Mouse (Mus musculus): ENCODE measurements around the gene Ablim1. TPM values are rescaled to one million over a fixed set of nuclear protein-coding genes. Genes with fewer than 3 reads are reported as not detected.
A peak's percentile ranks its signal among the peaks of the same experiment; 100 is the strongest.

Gene Ablim1
- total and polyA plus RNA-seq, 3 experiments: 101 to 454 (median 418) TPM

DNA sequence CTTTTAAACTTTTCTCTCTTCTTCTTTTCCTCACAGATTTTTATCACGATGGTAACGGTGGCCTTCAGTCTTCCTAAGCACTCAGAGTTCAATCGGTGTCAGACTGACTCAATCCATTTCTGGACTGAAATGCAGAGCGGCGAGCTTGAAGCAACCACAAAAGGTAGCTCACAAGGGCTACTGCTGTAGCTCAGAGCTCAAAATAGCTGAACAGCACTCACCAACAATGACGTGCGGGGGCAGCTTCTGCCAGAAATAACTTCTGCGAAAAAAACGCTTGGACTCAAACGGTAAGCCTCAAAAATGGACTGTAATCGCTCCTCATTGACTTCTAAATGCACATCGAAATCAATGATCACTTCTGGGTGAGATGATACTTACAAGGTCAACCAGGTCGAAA, 151.4 kb downstream of the Ablim1 start:
- TF ChIP-seq CTCF (IDR thresholded peaks at IDR 0.05) (no peak), POLR2A (IDR thresholded peaks at IDR 0.05; ENCODE audit: insufficient read depth, low read depth, low read length) (peak; percentile 33; the same call in 1 of the 2 replicates), EP300 (IDR thresholded peaks at IDR 0.05; ENCODE audit: insufficient read depth, low read depth, low read length) (peak; percentile 73; the same call in 1 of the 2 replicates)
- intact Hi-C loops (cut with DNase I): loop anchor here (5.0 kb wide), 1 partner anchor 99 kb away; no protein-coding TSS in a partner anchor

DNA sequence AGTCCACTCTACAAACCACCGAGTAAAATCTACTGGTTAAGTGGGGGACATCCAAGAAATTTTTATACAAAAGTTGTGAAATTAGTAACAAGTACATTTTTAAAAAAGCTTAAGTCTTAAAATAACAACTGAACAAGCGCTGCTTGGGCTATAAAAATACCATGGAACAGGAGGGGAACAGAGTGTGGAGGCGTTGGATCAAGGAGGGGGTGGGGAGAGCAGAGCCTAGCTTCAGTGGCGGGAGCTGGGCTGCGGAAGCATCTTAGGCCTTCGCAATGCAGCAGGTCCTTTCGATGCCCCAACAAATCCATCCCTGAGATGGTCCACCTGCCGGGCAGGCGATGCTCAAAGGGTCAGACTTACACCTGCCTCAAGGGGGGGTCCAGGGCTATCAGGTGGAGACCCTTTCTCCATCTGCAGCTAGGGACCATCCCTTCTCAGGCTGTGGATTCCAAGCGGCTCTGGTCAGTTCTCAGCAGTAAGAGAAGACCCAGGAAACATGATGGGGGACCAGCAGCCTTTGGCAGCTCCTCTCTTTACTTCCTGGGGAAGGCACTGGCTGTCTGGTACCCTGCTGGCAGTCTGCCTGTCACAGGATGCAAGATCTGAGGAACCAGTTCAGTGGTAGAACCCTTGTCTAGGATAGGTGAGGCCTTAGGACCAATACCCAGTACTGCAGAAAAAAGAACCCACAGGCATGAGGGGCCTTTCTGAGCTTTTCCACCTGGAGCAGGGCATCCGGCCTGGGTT, 152.6 kb downstream of the Ablim1 start:
- Histone ChIP-seq H3K27ac (peak overlapping the region; percentile 96), H3K4me3 (no peak overlapping the region), H3K4me1 (ENCODE audit: control insufficient read depth, insufficient read depth, low read length) (peaks cover 26% of the 10 kb centered on the region), H3K9ac (ENCODE audit: low read depth, low read length) (no peak overlapping the region; the same call in 1 of the 2 replicates), H3K36me3 (ENCODE audit: control insufficient read depth, insufficient read depth, low read length) (peaks cover 14% of the 10 kb centered on the region), H3K27me3 (ENCODE audit: control insufficient read depth, insufficient read depth, low read length) (no peaks in the 10 kb centered on the region), H3K79me2 (replicated peaks; ENCODE audit: control insufficient read depth, insufficient read depth, low read length) (no peaks in the 10 kb centered on the region; the same call in none of the 2 replicates)
- TF ChIP-seq CTCF (IDR thresholded peaks at IDR 0.05) (no peak), EP300 (IDR thresholded peaks at IDR 0.05; ENCODE audit: insufficient read depth, low read depth, low read length) (no peak), POLR2A (IDR thresholded peaks at IDR 0.05; ENCODE audit: insufficient read depth, low read depth, low read length) (no peak)
- intact Hi-C loops (cut with DNase I): loop anchor here (1.0 to 5.0 kb wide), 3 partner anchors 34 to 165 kb away; no protein-coding TSS in a partner anchor
- peak in 1 of 2 experiments; percentile 43 for DNase-seq
- 51% methylated on average over 11 of the region's 11 CpGs for WGBS

More for the DNA sequence above, 151.4 kb downstream of the Ablim1 start:
- Histone ChIP-seq H3K79me2 (replicated peaks; ENCODE audit: control insufficient read depth, insufficient read depth, low read length) (no peaks in the 10 kb centered on the region; the same call in none of the 2 replicates), H3K27ac (peak overlapping the region; percentile 96), H3K4me1 (ENCODE audit: control insufficient read depth, insufficient read depth, low read length) (peaks cover 25% of the 10 kb centered on the region), H3K36me3 (ENCODE audit: control insufficient read depth, insufficient read depth, low read length) (peaks cover 22% of the 10 kb centered on the region), H3K9ac (ENCODE audit: low read depth, low read length) (peak overlapping the region; percentile 58; the same call in 1 of the 2 replicates), H3K27me3 (ENCODE audit: control insufficient read depth, insufficient read depth, low read length) (no peaks in the 10 kb centered on the region), H3K4me3 (no peak overlapping the region)
- WGBS: 25% methylated on average over 13 of the region's 13 CpGs
- peak; percentile 55 to 75 for DNase-seq

DNA sequence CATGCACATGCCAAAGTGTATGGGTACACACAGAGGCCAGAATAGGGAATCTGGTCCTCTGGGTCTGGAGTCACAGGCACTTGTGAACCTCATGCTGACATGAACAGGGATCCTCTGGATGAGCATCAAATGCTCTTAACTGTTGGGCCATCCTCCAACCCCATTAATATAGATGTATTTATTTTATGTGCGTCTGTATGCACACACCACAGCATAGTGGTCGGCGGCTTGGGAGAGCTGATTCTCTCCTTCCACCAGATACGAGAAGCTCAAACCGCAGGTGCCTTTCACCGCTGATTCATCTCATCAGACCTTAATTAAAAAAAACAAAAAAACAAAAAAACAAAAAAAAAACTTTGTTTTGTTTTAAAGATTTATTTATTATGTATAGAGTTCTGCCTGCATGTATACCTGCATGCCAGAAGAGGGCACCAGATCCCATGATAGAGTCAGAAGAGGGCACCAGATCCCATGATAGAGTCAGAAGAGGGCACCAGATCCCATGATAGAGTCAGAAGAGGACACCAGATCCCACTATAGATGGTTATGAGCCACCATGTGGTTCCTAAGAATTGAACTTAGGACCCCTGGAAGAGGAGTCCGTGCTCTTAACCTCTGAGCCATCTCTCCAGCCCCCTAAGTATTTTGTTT, 153.6 kb downstream of the Ablim1 start:
- DNase-seq: peak in 1 of 2 experiments; percentile 39
- H3K9ac ChIP-seq (ENCODE audit: low read depth, low read length): no peak overlapping the region
- H3K4me3 ChIP-seq: no peak overlapping the region
- intact Hi-C loops (cut with DNase I): loop anchor here (1.0 to 5.0 kb wide), 3 partner anchors 35 to 166 kb away; no protein-coding TSS in a partner anchor
- H3K27me3 ChIP-seq (ENCODE audit: control insufficient read depth, insufficient read depth, low read length): no peaks in the 10 kb centered on the region
- H3K79me2 ChIP-seq (replicated peaks; ENCODE audit: control insufficient read depth, insufficient read depth, low read length): no peaks in the 10 kb centered on the region; the same call in none of the 2 replicates
- peaks cover 27% of the 10 kb centered on the region for H3K4me1 ChIP-seq (ENCODE audit: control insufficient read depth, insufficient read depth, low read length)
- H3K36me3 ChIP-seq (ENCODE audit: control insufficient read depth, insufficient read depth, low read length): peaks cover 17% of the 10 kb centered on the region
- H3K27ac ChIP-seq: peak overlapping the region; percentile 96; the same call in 1 of the 2 replicates
- TF ChIP-seq CTCF (IDR thresholded peaks at IDR 0.05): peak; percentile 98
- TF ChIP-seq POLR2A (IDR thresholded peaks at IDR 0.05; ENCODE audit: insufficient read depth, low read depth, low read length): no peak
- TF ChIP-seq EP300 (IDR thresholded peaks at IDR 0.05; ENCODE audit: insufficient read depth, low read depth, low read length): no peak
- WGBS: 69% methylated on average over 7 of the region's 7 CpGs

DNA sequence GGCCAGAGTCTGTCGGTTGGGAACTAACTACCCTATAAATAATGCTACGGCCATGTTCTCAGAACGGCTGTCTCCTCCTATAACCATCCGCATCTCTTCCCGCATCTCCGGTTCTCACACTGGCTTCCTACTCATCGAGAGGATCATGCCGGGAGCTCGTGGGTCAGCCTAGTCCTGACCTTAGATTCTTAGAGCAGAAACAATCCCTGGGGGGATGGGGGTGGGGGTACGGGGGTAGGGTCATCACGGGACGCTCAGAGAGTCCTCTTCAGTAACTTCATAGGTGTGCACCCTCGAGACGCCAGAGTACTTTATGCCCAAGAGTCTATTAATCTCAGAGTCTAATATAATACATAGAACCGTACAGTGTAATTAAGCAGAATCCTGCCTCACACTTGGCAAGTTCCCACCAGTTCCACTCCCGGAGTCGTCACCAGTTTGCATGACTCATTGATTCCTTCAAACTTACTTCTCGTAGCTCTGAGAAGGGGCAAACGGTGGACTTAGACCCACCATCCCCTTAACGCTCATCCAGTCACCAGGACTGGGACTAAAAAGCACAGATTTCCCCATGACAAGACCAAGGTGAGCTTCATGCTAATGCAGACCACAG, 156.9 kb downstream of the Ablim1 start:
- H3K4me3 ChIP-seq: no peak overlapping the region
- no peaks in the 10 kb centered on the region for H3K27me3 ChIP-seq (ENCODE audit: control insufficient read depth, insufficient read depth, low read length)
- no peak for TF ChIP-seq CTCF (IDR thresholded peaks at IDR 0.05)
- TF ChIP-seq POLR2A (IDR thresholded peaks at IDR 0.05; ENCODE audit: insufficient read depth, low read depth, low read length): no peak
- no peak for TF ChIP-seq EP300 (IDR thresholded peaks at IDR 0.05; ENCODE audit: insufficient read depth, low read depth, low read length)
- intact Hi-C loops (cut with DNase I): no loop called here
- peak in 1 of 2 experiments; percentile 42 for DNase-seq
- peak overlapping the region; percentile 19 for H3K27ac ChIP-seq
- WGBS: 25% methylated on average over 20 of the region's 20 CpGs
- H3K36me3 ChIP-seq (ENCODE audit: control insufficient read depth, insufficient read depth, low read length): peaks cover 23% of the 10 kb centered on the region
- no peaks in the 10 kb centered on the region for H3K79me2 ChIP-seq (replicated peaks; ENCODE audit: control insufficient read depth, insufficient read depth, low read length)
- H3K4me1 ChIP-seq (ENCODE audit: control insufficient read depth, insufficient read depth, low read length): peaks cover 32% of the 10 kb centered on the region
- H3K9ac ChIP-seq (ENCODE audit: low read depth, low read length): peak overlapping the region; percentile 25; the same call in 1 of the 2 replicates

DNA sequence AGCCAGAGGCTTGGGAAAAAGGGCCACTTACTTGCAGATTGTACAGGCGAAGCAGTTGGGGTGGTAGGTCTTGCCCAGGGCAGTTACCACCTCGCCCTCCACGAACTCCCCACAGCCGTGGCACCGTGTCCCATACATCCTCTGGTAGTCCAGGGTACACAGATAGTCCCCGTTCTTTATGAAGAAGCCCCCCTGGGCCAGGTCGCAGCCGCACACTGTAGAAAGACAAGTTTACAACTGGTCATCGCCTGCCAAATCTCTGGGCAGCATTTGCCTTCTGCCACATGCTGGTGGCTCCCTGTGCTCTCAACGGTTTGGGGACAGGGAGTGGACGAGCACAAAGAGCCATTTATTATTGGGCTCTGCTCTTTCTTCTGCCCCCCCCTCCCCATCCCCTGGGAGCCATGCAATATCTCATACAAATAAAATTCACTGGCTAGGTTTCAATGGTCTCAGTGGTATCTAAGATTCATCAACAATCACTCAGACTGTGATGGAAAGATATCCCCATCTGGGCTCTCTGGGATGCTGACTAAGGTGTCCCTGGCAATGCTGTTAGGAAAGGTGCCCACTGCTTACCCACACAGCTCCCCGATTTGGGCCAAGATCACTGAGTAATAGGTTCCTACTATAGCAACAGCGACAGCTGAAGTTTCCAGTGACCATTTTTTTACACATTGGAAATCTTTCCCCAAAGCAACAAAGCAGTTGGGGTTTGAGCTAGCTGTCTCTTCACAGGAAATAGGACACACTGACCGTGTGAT, 159.4 kb downstream of the Ablim1 start:
- Histone ChIP-seq H3K27me3 (ENCODE audit: control insufficient read depth, insufficient read depth, low read length) (no peaks in the 10 kb centered on the region), H3K36me3 (ENCODE audit: control insufficient read depth, insufficient read depth, low read length) (peaks cover 32% of the 10 kb centered on the region), H3K79me2 (replicated peaks; ENCODE audit: control insufficient read depth, insufficient read depth, low read length) (no peaks in the 10 kb centered on the region), H3K9ac (ENCODE audit: low read depth, low read length) (no peak overlapping the region), H3K4me1 (ENCODE audit: control insufficient read depth, insufficient read depth, low read length) (peaks cover 25% of the 10 kb centered on the region), H3K27ac (peak overlapping the region; percentile 40), H3K4me3 (no peak overlapping the region)
- TF ChIP-seq EP300 (IDR thresholded peaks at IDR 0.05; ENCODE audit: insufficient read depth, low read depth, low read length): no peak
- TF ChIP-seq POLR2A (IDR thresholded peaks at IDR 0.05; ENCODE audit: insufficient read depth, low read depth, low read length): no peak
- no peak for TF ChIP-seq CTCF (IDR thresholded peaks at IDR 0.05)
- intact Hi-C loops (cut with DNase I): no loop called here
- WGBS: 52% methylated on average over 14 of the region's 14 CpGs
- peak in 1 of 2 experiments; percentile 20 for DNase-seq

Measured in heart, adult 2 months (tissue).